Mouse (Mus musculus) testis, adult 2 months (tissue): ENCODE data around the gene Gjd3. TPM values are rescaled to one million over a fixed set of nuclear protein-coding genes. Genes with fewer than 3 reads are reported as not detected.

ENCODE experiments used
- H3K27ac ChIP-seq: fragments of 200-500 bp; 2 replicates; pipeline ENCODE4 v1.5.1; 2012; ENCODE audit warnings: low read depth, low read length; ENCODE audit not compliant: control insufficient read depth, insufficient read depth
- H3K27me3 ChIP-seq: fragments of 200-500 bp; 2 replicates; pipeline ENCODE4 v1.6.1; 2012; ENCODE audit warnings: mild to moderate bottlenecking, low read length, moderate library complexity; ENCODE audit not compliant: control insufficient read depth, insufficient read depth
- H3K36me3 ChIP-seq: fragments of 200-500 bp; 2 replicates; pipeline ENCODE4 v1.6.1; 2012; ENCODE audit warnings: mild to moderate bottlenecking, low read length; ENCODE audit not compliant: control insufficient read depth, insufficient read depth
- H3K4me1 ChIP-seq: fragments of 200-500 bp; 2 replicates; pipeline ENCODE4 v1.6.1; 2012; ENCODE audit warnings: low read length; ENCODE audit not compliant: control insufficient read depth, insufficient read depth
- H3K4me3 ChIP-seq: fragments of 200-500 bp; 2 replicates; pipeline ENCODE4 v1.5.1; 2012; ENCODE audit warnings: low read depth, mild to moderate bottlenecking, low read length, moderate library complexity, mixed read lengths; ENCODE audit not compliant: control insufficient read depth
- CTCF ChIP-seq: fragments of 200-500 bp; IDR thresholded peaks from 2 replicates; pipeline ENCODE4 v1.5.1; 2012; ENCODE audit warnings: low read depth, mild to moderate bottlenecking, inconsistent platforms, low read length, moderate library complexity; ENCODE audit not compliant: control insufficient read depth, insufficient read depth, insufficient replicate concordance
- POLR2A ChIP-seq: fragments of 200-500 bp; IDR thresholded peaks from 2 replicates; pipeline ENCODE4 v1.6.1; 2012; ENCODE audit warnings: low read depth, mild to moderate bottlenecking, inconsistent platforms, low read length, moderate library complexity; ENCODE audit not compliant: control insufficient read depth
- polyA plus RNA-seq: library from polyadenylated mRNA; depleted of rRNA; stranded (reverse); fragments of >200 nt; gene quantifications from 2 replicates; pipeline ENCODE4 v1.2.3, GENCODE M21; 2012

Gene Gjd3
- polyA plus RNA-seq, 1 experiment: 13.6 TPM

GRCm38 (mm10) chr11:98970191-98970925 lies 12.5 kb downstream of the Gjd3 start:
- TF ChIP-seq POLR2A: no peak
- no peak for TF ChIP-seq CTCF
- H3K4me3 ChIP-seq: peak overlapping the region; percentile 32
- H3K27me3 ChIP-seq: no peaks in the 10 kb centered on the region
- H3K27ac ChIP-seq: no peak overlapping the region
- peaks cover 25% of the 10 kb centered on the region for H3K4me1 ChIP-seq
- H3K36me3 ChIP-seq: no peaks in the 10 kb centered on the region

- Histone ChIP-seq H3K36me3 (no peaks in the 10 kb centered on the region), H3K4me3 (peak overlapping the region; percentile 44), H3K27ac (peak overlapping the region; percentile 12; the same call in 1 of the 2 replicates), H3K4me1 (peaks cover 33% of the 10 kb centered on the region), H3K27me3 (no peaks in the 10 kb centered on the region)
- TF ChIP-seq POLR2A: no peak
- TF ChIP-seq CTCF: no peak
These were observed 13.3 kb downstream of the Gjd3 start for GRCm38 (mm10) chr11:98969496-98969927.

- no peak overlapping the region for H3K27ac ChIP-seq
- peaks cover 39% of the 10 kb centered on the region for H3K4me1 ChIP-seq
- peak; percentile 55; the same call in 1 of the 2 replicates for TF ChIP-seq POLR2A
- no peak for TF ChIP-seq CTCF
- peak overlapping the region; percentile 33 for H3K4me3 ChIP-seq
- no peaks in the 10 kb centered on the region for H3K27me3 ChIP-seq
- no peaks in the 10 kb centered on the region for H3K36me3 ChIP-seq
These were observed 13.9 kb downstream of the Gjd3 start for GRCm38 (mm10) chr11:98968716-98969495.

- peaks cover 39% of the 10 kb centered on the region for H3K4me1 ChIP-seq
- H3K27me3 ChIP-seq: no peaks in the 10 kb centered on the region
- 0 out of 2 replicates have a peak overlapping the region, but pooled peaks have one; percentile 5 for H3K27ac ChIP-seq
- TF ChIP-seq CTCF (no peak), POLR2A (no peak)
- H3K4me3 ChIP-seq: peak overlapping the region; percentile 33
- no peaks in the 10 kb centered on the region for H3K36me3 ChIP-seq
These were observed 14.7 kb downstream of the Gjd3 start for GRCm38 (mm10) chr11:98968079-98968478.

GRCm38 (mm10) chr11:98966499-98967141 lies 16.2 kb downstream of the Gjd3 start:
- no peaks in the 10 kb centered on the region for H3K27me3 ChIP-seq
- TF ChIP-seq CTCF: no peak
- TF ChIP-seq POLR2A: no peak
- H3K4me3 ChIP-seq: peak overlapping the region; percentile 61
- peak overlapping the region; percentile 15; the same call in 1 of the 2 replicates for H3K27ac ChIP-seq
- no peaks in the 10 kb centered on the region for H3K36me3 ChIP-seq
- peaks cover 43% of the 10 kb centered on the region for H3K4me1 ChIP-seq

GRCm38 (mm10) chr11:98965416-98966077 lies 17.3 kb downstream of the Gjd3 start:
- no peaks in the 10 kb centered on the region for H3K36me3 ChIP-seq
- H3K27ac ChIP-seq: no peak overlapping the region; the same call in 1 of the 2 replicates
- no peak for TF ChIP-seq POLR2A
- TF ChIP-seq CTCF: no peak
- H3K27me3 ChIP-seq: no peaks in the 10 kb centered on the region
- H3K4me1 ChIP-seq: peaks cover 49% of the 10 kb centered on the region
- peak overlapping the region; percentile 61 for H3K4me3 ChIP-seq
